Mouse (Mus musculus): ENCODE measurements at regions not wholly inside any gene's neighbourhood (a gene's known extent, or its start where the extent isn't known, plus 50 kb on each side); places are given as distances from the start of the nearest gene placed in this dataset.

- no peak for DNase-seq (ENCODE audit: low read depth, low spot score)
Measured at GRCm38 (mm10) chr8:41713634-41714330, 296.9 kb upstream of the Frg1 start.

GRCm38 (mm10) chr8:41703927-41704924, 287.4 kb upstream of the Frg1 start:
- no peak for DNase-seq (ENCODE audit: low read depth, low spot score)
